Mouse (Mus musculus): ENCODE data around the gene Gch1. TPM values are rescaled to one million over a fixed set of nuclear protein-coding genes. Genes with fewer than 3 reads are reported as not detected.

The Gch1 gene
- total RNA-seq, 2 experiments from 2014 or later = 0.74 to 0.83 TPM

GRCm38 (mm10) chr14:47208564-47209493, 19.6 kb upstream of the Gch1 start:
- no peak for DNase-seq

GRCm38 (mm10) chr14:47206601-47207000, 17.4 kb upstream of the Gch1 start:
- no peak for DNase-seq
- intact Hi-C loops (cut with DNase I) = no loop called here

More at GRCm38 (mm10) chr14:47208564-47209493, 19.6 kb upstream of the Gch1 start:
- intact Hi-C loops (cut with DNase I) = no loop called here

- DNase-seq = no peak
- intact Hi-C loops (cut with DNase I) = no loop called here
These were observed 16.2 kb upstream of the Gch1 start for GRCm38 (mm10) chr14:47205270-47205972.

DNA sequence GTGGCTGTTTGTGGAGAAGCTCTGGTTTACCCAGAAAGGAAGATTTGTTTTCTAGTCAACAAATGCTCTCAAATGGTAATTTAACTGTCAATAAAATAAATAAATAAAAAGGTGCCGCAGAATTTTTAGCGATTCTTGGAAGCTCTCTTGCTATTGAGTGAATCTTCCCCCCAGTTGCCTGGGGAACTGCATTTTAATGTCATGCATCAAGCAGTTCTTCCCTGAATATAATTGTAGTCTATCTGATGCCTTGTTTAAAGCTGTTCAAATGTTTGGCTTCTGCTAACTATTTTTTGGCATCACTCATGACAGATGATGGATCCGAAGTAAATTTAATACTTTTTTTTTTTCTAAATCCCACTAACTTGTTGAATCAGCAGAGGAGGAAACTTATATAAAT, 8.1 kb upstream of the Gch1 start:
- intact Hi-C loops (cut with DNase I) = no loop called here
- DNase-seq = no peak

DNA sequence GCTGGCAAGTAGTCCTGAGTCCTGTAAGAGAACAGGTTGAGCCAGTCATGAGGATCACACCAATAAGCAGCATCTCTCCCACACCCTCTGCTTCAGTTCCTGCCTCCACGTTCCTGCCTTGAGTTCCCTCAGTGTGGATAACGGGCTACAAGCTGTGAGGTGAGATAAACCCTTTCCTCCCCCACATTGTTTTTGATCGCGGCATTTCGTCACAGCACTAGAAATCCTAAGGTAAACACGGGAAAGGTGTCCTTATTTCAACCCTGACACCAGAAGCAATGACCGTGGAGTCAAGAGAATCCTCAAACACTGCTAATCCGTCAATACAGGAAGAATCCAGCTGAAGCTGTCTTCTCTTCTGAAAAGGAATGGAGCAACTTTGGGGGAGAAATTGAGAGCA, 7.5 kb upstream of the Gch1 start:
- no peak for DNase-seq
- intact Hi-C loops (cut with DNase I) = no loop called here

DNA sequence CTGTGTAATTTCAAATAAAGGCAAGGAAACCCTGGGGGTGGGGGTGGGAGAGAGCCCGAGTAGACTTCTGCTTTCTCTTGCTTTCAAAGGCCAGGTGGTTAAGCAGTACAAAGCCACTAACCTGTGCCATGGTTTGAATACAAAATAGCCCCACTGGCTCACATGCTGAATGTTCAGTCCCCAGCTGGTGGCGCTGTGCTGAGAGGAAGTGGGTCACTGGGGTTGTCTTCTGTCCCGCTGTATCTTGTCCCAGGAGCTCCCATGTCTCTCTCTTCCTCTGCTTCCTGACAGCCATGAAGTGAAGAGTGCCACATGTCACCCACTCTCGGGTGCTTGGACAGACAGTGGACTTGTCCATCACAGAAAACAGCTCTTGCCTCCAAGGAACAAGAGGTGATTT, 4.9 kb upstream of the Gch1 start:
- DNase-seq = no peak
- intact Hi-C loops (cut with DNase I) = no loop called here

GRCm38 (mm10) chr14:47193506-47193905, 4.3 kb upstream of the Gch1 start:
- no peak for DNase-seq
- intact Hi-C loops (cut with DNase I) = no loop called here

DNA sequence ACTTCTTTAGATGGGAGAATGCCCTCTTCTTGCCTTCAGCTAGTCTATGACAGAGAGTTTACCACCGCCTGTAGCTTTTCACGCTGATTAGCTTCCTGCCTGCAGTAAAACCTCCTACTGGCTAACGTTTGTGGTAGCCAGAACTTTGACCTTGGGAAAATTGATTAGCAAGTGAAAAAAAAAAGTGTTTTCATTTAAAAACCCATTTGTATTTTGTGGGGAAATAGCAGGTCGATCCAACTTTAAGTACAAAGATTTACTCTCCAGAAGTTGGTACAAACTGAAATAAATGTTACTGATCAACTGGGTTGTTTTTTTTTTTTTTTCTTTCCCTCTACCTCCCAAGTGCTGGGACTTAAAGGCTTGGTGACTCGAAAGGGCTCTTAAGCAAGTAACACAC, 2.6 kb upstream of the Gch1 start:
- intact Hi-C loops (cut with DNase I) = no loop called here
- DNase-seq = no peak

DNA sequence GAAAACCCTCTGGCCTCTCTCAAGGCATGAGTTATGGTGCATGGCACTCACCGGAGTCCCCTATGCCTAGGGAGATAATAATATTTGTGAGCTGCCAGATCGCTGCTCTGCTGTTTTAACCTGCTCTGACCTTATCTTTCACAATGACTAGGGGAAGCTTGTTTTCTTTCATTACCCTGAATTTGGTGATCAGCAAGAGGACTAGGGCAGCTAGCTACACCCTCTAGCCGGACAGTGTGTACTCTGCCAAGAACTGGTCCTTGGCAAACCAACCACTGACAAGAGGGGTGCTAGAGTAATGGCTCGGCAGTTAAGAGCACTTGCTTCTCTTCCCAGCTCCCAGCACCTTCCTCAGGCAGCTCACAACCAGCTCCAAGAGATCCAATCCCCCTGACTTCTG, 1.4 kb upstream of the Gch1 start:
- no peak for DNase-seq
- intact Hi-C loops (cut with DNase I) = no loop called here

DNA sequence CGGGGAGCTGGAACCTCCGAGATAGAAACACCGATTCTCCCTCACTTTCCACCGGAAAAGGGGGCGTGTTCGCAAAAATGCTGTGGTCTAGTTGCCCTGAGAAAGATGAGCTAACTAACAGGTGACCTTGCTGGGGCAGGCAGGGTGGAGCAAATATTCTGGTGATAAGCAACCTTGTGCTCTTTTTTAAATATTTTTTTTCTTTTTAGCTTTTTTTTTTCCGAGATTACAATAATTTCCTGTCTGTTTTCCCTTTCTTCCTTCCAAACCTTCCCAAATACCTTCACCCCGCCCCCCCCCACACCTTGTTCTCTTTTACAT, 382 bp upstream of the Gch1 start:
- intact Hi-C loops (cut with DNase I) = no loop called here
- DNase-seq = no peak

DNA sequence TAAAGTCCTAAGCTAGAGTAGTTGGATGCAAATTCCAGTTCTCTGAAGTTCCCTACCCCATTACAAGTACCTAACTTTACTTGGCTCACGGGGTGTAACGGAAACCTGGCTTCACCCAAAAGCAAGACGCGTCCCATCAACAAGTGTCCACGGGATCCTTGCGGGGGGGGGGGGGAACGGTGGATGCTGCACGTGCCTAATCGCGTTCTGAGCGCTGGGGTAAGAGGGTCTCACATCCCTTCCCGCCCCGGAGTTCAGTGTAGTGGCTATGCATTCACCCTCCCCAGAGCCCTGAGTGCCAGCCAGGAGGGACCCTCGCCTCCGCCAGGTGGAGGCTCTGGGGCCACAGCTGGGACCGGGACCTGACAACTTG, 752 bp downstream of the Gch1 start:
- DNase-seq = no peak
- intact Hi-C loops (cut with DNase I) = no loop called here

DNA sequence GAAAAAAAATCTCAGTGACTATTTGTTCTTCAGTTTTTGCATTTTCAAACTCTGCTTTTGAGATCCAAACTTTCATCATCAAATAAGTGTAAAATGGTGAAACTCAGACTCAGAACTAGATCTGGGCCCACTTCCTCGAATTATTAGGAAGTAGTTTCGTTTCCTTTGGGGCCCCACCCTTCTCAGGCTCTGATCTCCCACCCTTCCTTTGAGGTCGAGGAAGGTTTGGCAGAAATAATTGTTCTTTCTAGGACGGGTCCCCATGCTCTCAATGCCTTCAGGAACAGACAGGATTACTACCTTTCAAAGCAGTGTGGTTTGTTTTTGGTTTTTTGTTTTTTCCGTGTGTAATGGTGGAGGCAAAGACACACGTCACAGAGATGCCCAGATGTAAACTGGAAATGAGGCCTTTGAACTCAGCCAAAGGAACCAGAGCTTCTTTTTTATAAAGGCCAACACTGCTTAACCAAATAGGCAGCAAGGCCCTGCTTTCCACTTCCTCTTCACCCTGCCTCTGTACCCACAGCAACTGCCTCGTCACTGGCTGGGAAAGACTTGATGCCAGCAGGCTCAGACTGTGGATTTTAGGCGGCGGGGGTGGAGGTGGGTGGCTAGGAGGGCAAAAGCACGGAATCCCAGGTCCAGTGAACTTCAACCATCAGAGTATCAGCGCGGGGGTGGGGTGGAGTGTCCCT, 1.4 kb downstream of the Gch1 start:
- intact Hi-C loops (cut with DNase I) = no loop called here
- no peak for DNase-seq

DNA sequence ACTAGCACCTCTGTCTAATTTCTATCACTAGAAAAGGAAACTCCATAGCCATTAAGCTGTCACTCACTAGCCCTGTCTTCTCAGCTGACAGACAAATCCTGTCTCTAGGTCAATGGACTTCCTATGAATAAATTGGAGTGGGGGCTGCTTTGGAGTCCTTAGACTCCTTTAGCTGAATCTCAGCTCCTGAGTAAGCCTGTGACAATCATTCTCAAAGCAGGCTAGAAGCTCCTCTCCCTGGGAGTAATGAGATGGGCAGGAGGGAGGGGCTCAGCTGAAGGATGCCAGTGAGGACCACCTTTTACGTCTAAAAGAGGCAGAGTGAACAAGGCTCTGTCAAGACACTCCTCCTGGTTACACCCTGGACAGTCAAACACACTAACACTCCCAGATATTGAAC, 2.0 kb downstream of the Gch1 start:
- intact Hi-C loops (cut with DNase I) = no loop called here
- DNase-seq = no peak

GRCm38 (mm10) chr14:47186561-47186960, 2.7 kb downstream of the Gch1 start:
- intact Hi-C loops (cut with DNase I) = no loop called here
- DNase-seq = no peak

GRCm38 (mm10) chr14:47181497-47182290, 7.5 kb downstream of the Gch1 start:
- intact Hi-C loops (cut with DNase I) = no loop called here
- DNase-seq = peak; percentile 84

GRCm38 (mm10) chr14:47178851-47179250, 10.4 kb downstream of the Gch1 start:
- intact Hi-C loops (cut with DNase I) = no loop called here
- no peak for DNase-seq

DNA sequence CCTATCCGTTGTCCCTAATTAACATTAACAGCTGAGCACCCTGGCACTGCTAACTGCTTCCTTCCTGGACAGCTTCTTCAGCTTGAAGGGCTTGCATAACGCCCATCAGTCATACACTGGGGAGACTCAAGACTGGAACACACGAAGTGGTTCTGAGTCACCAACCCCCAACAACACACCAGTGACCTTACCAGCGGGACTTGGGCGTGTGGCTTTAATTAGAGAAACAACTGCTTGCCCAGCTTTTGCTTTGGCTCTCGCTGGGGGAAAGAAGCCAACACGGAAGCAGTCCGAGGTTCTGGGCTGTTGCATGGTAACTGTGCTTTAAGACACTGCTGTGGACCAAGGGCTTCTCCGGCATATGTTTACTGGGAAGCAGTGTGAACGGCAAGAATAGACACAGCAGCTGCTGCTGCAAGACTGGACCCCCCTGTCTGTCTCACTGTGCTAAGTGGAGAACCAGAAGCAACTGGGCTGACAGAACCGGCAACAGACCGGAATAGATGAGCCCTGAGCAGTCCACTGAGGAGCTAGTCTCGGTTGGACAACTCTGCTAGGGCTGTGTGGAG, 11.3 kb downstream of the Gch1 start:
- intact Hi-C loops (cut with DNase I) = no loop called here
- peak; percentile 56 for DNase-seq

DNA sequence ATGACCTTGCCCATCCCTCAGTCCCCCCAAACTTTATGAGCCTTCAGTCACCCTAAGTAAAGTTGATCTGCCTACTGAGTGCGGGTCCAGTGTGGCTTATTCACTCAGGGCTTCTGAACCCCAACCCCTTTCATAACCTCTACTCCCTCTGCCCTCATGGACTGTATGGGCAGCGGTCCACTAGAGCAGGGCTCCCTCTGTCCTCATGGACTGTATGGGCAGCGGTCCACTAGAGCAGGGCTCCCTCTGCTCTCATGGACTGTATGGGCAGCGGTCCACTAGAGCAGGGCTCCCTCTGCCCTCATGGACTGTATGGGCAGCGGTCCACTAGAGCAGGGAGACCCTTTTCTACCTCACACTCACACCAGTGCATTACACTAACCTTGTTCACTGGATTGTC, 13.0 kb downstream of the Gch1 start:
- DNase-seq = no peak
- intact Hi-C loops (cut with DNase I) = no loop called here

DNA sequence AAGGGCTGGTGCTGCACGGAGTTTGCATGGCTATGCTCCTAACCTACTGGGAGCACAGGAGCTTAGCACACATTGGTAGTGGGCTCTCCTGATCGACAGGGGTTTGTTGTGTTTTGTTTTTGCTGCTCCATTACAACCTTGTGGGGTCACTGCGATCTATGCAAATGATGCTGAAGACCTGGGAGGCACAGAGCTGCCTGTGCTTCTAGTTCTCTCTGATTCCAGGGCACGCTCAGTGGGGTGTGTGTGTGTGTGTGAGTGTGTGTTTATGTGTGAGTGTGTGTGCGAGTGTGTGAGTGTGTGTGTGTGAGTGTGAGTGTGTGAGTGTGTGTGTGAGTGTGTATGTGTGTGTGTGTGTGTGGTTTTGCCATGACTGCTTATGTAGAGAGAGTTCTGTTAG, 14.1 kb downstream of the Gch1 start:
- intact Hi-C loops (cut with DNase I) = no loop called here
- DNase-seq = no peak

- intact Hi-C loops (cut with DNase I) = no loop called here
- DNase-seq = no peak
These were observed 17.1 kb downstream of the Gch1 start for GRCm38 (mm10) chr14:47172073-47172472.
